Mouse (Mus musculus) gastrocnemius, postnatal 14 days (tissue): ENCODE measurements around the gene Reps1. TPM values are rescaled to one million over a fixed set of nuclear protein-coding genes. Genes with fewer than 3 reads are reported as not detected.

Experiments used
- DNase-seq: peaks from one replicate; pipeline ENCODE4 v3.0.0; 2021; ENCODE audit warnings: mixed read lengths
- intact Hi-C: fragments of 180-260 bp; cut with DNase I; formaldehyde crosslinking; loops from one replicate; pipeline ENCODE4 v1.15.1; 2025; ENCODE audit warnings: low total_unique reads
- total RNA-seq, 2 experiments: library from RNA; stranded (reverse); gene quantifications; 2 replicates each; pipeline ENCODE4 v1.2.3; 2021

Reps1 gene
- total RNA-seq, 2 experiments from 2014 or later = 23.0 to 29.6 TPM

DNA sequence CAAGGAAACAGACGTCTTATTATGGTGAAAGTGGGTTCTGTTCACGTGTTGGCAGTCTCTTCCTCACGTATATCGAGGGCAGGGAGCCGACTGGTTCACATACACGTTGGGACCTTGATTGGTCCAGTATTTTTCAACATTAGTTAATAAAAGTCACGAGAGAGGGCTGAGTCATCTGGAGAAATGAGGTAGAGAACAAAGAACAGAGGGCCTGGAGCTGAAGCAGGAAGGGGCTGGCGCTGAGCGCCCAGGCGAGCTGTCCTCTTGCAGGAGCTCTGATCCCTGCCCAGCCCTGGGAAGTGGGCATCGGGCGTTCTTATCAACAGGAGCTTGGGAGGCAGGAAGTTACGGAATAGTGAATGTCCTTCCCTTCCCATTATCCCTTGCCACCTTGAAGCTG, 4.1 kb downstream of the Reps1 start:
- DNase-seq = no peak
- intact Hi-C loops = loop anchor here (5.0 kb wide), 1 partner anchor 42 kb away; no protein-coding TSS in a partner anchor

DNA sequence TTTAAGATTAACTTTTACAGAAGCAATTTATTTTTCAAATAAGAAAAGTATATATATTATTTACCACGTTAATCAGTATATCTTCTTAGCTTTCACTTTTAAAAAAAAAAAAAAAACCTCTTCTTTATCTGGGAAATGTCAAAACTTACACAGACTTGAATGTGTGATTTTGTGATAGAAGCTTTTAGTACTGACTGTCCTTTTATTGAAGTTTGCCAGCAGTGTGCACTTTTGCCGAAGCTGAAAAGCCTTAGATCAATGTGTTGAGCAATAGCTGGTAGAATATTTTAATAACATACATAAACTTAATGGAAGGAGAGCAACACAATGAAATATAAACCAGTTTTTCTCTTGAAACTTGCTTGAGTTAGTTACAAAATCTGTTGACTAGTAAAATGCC, 5.1 kb downstream of the Reps1 start:
- DNase-seq = no peak
- intact Hi-C loops = no loop called here

DNA sequence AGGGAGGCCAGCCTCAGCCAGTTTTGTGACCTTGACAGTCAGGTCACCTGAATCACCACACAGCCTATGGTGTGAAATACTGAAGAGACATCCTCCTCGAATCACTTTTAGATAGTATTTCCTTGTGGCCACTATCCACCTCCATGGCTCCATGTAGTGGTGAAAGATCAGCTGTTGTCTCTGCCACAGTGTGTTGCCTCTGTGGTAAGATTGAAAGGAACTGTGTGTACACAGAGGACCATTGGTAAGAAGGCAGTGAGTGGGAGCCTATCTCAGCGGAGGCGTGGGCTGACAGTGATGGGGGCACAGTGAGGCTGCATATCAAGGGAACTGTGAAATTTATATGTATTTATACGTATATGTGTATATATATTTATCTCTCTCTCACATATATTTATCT, 5.9 kb downstream of the Reps1 start:
- DNase-seq = no peak
- intact Hi-C loops = no loop called here

- no peak for DNase-seq
- intact Hi-C loops = no loop called here
These were observed 9.1 kb downstream of the Reps1 start for GRCm38 (mm10) chr10:18064606-18065228.

DNA sequence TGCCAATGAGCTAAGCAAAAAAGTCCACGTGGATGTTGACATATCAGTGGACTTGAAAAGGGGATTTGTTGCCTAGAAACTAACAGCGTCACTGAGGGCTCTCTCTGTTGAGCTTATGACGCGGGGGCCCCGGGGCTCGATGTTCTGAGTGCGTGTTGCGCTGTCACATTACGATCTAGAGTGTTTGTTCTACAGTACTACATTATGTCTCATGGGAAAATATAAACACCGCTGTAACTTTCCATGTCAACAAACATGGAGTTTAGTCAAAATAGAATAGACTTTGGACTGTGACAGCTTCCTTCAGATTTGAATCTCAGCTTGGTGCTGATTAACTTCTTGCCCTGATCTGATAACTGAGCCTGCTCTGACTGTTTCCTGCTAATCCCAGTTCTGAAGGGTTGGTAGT, 10.4 kb downstream of the Reps1 start:
- DNase-seq = no peak
- intact Hi-C loops = no loop called here

DNA sequence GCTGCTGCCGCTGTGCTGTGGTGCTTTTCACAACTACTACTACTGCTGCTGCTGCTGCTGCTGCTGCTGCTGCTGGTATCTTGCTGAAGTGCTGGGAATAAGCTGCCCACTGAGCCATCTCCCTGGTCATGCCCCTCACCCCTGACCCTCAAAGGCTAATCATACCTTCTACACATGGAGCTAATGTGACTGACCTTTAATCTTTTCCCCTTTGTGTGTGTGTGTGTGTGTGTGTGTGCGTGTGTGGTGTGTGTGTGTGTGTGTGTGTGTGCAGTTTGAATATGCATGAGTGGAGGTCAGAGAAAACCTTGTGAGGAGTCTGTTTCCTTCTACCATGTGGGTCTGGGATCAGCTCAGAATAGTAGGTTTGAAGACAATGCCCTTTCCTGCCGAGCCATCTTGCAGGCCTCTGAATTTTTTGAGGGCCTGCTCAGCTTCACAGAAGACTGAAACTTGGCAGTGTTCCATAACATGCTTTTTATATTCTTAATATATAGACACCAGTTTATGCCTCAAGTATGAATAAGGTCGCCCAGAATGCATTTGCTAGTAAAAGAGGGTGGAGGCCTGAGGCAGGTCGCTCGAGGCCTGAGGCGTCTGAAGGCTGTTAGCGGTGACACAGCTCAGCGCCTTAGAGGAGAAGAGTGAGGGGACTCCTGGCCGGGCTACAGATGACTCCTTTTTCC, 12.2 kb downstream of the Reps1 start:
- intact Hi-C loops = no loop called here
- DNase-seq = no peak

- intact Hi-C loops = no loop called here
- no peak for DNase-seq
These were observed 13.2 kb downstream of the Reps1 start for GRCm38 (mm10) chr10:18068880-18069279.

GRCm38 (mm10) chr10:18069576-18069975, 13.9 kb downstream of the Reps1 start:
- intact Hi-C loops = no loop called here
- DNase-seq = no peak

DNA sequence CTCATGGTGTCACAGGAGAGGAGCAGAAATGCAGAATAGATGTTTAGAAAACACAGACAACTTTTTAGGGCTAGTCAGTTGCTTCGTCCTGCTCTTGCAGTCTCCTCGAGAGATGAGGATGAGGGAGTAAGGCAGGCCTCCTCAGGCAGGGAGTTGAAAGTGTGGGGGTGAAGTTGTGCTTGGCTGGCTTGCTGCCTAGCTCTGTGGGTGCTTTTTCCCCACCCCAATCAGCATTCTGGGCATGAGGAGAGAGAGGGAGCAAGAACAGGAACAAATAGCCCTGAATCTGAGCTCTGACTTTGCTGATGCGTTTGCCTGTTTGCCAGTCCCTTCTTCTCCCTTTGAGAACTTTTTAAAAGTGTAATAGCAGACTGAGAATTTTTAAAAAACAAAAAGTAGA, 14.5 kb downstream of the Reps1 start:
- no peak for DNase-seq
- intact Hi-C loops = no loop called here

GRCm38 (mm10) chr10:18070616-18071015, 15.0 kb downstream of the Reps1 start:
- intact Hi-C loops = no loop called here
- DNase-seq = no peak

- intact Hi-C loops = no loop called here
- DNase-seq = no peak
These were observed 17.2 kb downstream of the Reps1 start for GRCm38 (mm10) chr10:18072871-18073270.

- DNase-seq = no peak
- intact Hi-C loops = no loop called here
These were observed 18.9 kb downstream of the Reps1 start for GRCm38 (mm10) chr10:18074383-18075075.

GRCm38 (mm10) chr10:18075845-18076244, 20.2 kb downstream of the Reps1 start:
- intact Hi-C loops = no loop called here
- DNase-seq = no peak

GRCm38 (mm10) chr10:18081536-18081935, 25.9 kb downstream of the Reps1 start:
- intact Hi-C loops = no loop called here
- DNase-seq = no peak

DNA sequence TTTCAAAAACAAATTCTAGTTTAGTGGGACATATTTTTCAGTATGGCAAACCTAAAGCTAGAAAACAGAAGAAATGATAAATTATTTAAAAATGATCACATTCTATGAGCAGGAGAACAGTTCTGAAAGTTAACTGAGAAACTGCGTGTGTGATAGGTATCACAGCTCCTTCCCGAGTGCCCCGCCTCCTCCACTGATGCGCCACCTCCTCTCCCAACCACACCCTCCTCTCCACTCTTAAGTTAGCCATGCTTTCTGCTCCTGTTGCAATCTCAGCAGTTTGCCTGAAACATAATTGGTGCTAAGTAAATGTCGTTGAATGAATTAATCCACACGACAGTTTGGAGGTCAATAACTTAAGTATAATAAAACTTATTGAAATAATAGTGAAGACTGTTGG, 27.1 kb downstream of the Reps1 start:
- no peak for DNase-seq
- intact Hi-C loops = no loop called here

- intact Hi-C loops = no loop called here
These were observed 35.0 kb downstream of the Reps1 start for GRCm38 (mm10) chr10:18090691-18091090.

GRCm38 (mm10) chr10:18102166-18102565, 46.5 kb downstream of the Reps1 start:
- DNase-seq = no peak
- intact Hi-C loops = loop anchor here (5.0 kb wide), 1 partner anchor 45 kb away; the partner anchor contains the start of gene Reps1

More at GRCm38 (mm10) chr10:18090691-18091090, 35.0 kb downstream of the Reps1 start:
- no peak for DNase-seq

- intact Hi-C loops = no loop called here
These were observed 51.8 kb downstream of the Reps1 start for GRCm38 (mm10) chr10:18107471-18107870.

GRCm38 (mm10) chr10:18110940-18111339, 55.3 kb downstream of the Reps1 start:
- intact Hi-C loops = no loop called here
- DNase-seq = no peak

More at GRCm38 (mm10) chr10:18107471-18107870, 51.8 kb downstream of the Reps1 start:
- no peak for DNase-seq

- DNase-seq = no peak
- intact Hi-C loops = no loop called here
These were observed 57.9 kb downstream of the Reps1 start for GRCm38 (mm10) chr10:18113473-18114093.
